Comparison of ENCODE assay signal across 24 mouse cellular contexts in the genomic region with DNA sequence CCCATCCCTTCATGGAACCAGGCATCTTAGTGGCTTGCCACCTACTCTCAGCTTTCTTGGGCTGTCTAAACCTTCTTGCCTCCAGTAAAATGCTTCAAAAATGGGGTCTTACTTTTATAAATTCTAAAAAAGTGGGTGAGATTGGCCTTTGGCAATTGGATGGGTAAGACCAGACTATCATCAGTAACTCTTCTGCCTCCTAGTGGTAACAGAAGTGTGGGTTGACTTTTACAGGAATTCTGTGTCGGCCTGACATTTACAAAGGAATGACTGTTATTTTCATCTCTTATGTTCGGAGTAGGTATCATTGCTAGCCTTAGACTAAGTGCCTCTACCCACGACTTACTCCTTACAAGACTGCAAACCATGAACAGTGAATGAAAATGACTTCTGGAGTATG.
DNase-seq lines count a peak whose midpoint lies in the region; ATAC-seq and TF ChIP-seq lines count a peak whose summit lies in the region.
"Had no signal": no experiment of that assay in that cellular context is flagged by ENCODE, and none has a peak within 500 bp of the region (broad histone marks: within the 10 kb centered on the region; RNA-seq: fewer than 3 reads in every experiment).

No protein-coding gene starts in this region.

- WGBS in intestine, postnatal 0 days = 61% methylated on average over 3 of the region's 3 CpGs
- WGBS in intestine, embryonic 16.5 days = 72% methylated on average over 3 of the region's 3 CpGs
- WGBS in lung, postnatal 0 days = 58% methylated on average over 3 of the region's 3 CpGs
- 62% methylated on average over 3 of the region's 3 CpGs for WGBS in stomach, postnatal 0 days

- no peaks in the 10 kb centered on the region for H3K9me3 ChIP-seq in intestine, postnatal 0 days (ENCODE audit: control insufficient read depth)
- no peaks in the 10 kb centered on the region for H3K9me3 ChIP-seq in intestine, embryonic 16.5 days (ENCODE audit: control insufficient read depth, low read length)
- no peaks in the 10 kb centered on the region for H3K9me3 ChIP-seq in lung, postnatal 0 days (ENCODE audit: low read length)
- no peaks in the 10 kb centered on the region for H3K9me3 ChIP-seq in stomach, postnatal 0 days (ENCODE audit: control insufficient read depth, low read length)
- H3K9me3 ChIP-seq: forebrain, embryonic 10.5 days; hindbrain, embryonic 15.5 days; limb, embryonic 15.5 days; midbrain, embryonic 10.5 days; stomach, embryonic 15.5 days had no signal

- TF ChIP-seq CTCF in intestine, postnatal 0 days (IDR thresholded peaks at IDR 0.05; ENCODE audit: low read depth) = peak; percentile 52
- TF ChIP-seq CTCF in lung, postnatal 0 days (IDR thresholded peaks at IDR 0.05) = peak; percentile 28
- TF ChIP-seq CTCF in stomach, postnatal 0 days (IDR thresholded peaks at IDR 0.05; ENCODE audit: low read depth) = peak; percentile 47

- H3K4me3 ChIP-seq in intestine, postnatal 0 days (ENCODE audit: low read depth, low read length) = no peak overlapping the region
- H3K4me3 ChIP-seq in intestine, embryonic 16.5 days (ENCODE audit: low read length) = no peak overlapping the region
- H3K4me3 ChIP-seq in lung, postnatal 0 days (ENCODE audit: low read depth, low read length) = no peak overlapping the region
- H3K4me3 ChIP-seq in stomach, postnatal 0 days (ENCODE audit: low read depth, low read length) = no peak overlapping the region
- H3K4me3 ChIP-seq: forebrain, embryonic 10.5 days; hindbrain, embryonic 15.5 days; limb, embryonic 15.5 days; midbrain, embryonic 10.5 days; stomach, embryonic 15.5 days had no signal

- no peak overlapping the region for H3K27ac ChIP-seq in intestine, postnatal 0 days (ENCODE audit: low read depth, low read length)
- no peak overlapping the region for H3K27ac ChIP-seq in intestine, embryonic 16.5 days (ENCODE audit: low read length)
- H3K27ac ChIP-seq in lung, postnatal 0 days (ENCODE audit: low read length) = no peak overlapping the region
- H3K27ac ChIP-seq in stomach, postnatal 0 days (replicated peaks) = no peak overlapping the region
- H3K27ac ChIP-seq: forebrain, embryonic 10.5 days; hindbrain, embryonic 15.5 days; limb, embryonic 15.5 days; liver, embryonic 14.5 days; midbrain, embryonic 10.5 days; stomach, embryonic 15.5 days had no signal

- no peak overlapping the region for H3K4me2 ChIP-seq in intestine, postnatal 0 days (replicated peaks; ENCODE audit: low read depth)
- no peak overlapping the region for H3K4me2 ChIP-seq in intestine, embryonic 16.5 days (ENCODE audit: low read depth, low read length)
- no peak overlapping the region for H3K4me2 ChIP-seq in lung, postnatal 0 days (replicated peaks; ENCODE audit: low read depth, low read length)
- no peak overlapping the region for H3K4me2 ChIP-seq in stomach, postnatal 0 days (replicated peaks; ENCODE audit: low read depth)
- H3K4me2 ChIP-seq: hindbrain, embryonic 15.5 days; limb, embryonic 15.5 days; lung, embryonic 14.5 days; stomach, embryonic 15.5 days had no signal

- no peaks in the 10 kb centered on the region for H3K27me3 ChIP-seq in intestine, postnatal 0 days (replicated peaks; ENCODE audit: control insufficient read depth, insufficient read depth, low read length)
- no peaks in the 10 kb centered on the region for H3K27me3 ChIP-seq in intestine, embryonic 16.5 days (replicated peaks; ENCODE audit: control insufficient read depth, insufficient read depth, low read length)
- H3K27me3 ChIP-seq in lung, postnatal 0 days (replicated peaks; ENCODE audit: insufficient read depth, low read length) = no peaks in the 10 kb centered on the region
- no peaks in the 10 kb centered on the region for H3K27me3 ChIP-seq in stomach, postnatal 0 days (ENCODE audit: control insufficient read depth, insufficient read depth, low read length)
- H3K27me3 ChIP-seq: limb, embryonic 15.5 days; stomach, embryonic 15.5 days had no signal

- H3K9ac ChIP-seq in intestine, postnatal 0 days (ENCODE audit: low read depth, low read length) = no peak overlapping the region
- no peak overlapping the region for H3K9ac ChIP-seq in intestine, embryonic 16.5 days (ENCODE audit: low read depth, low read length)
- no peak overlapping the region for H3K9ac ChIP-seq in lung, postnatal 0 days (replicated peaks; ENCODE audit: low read depth)
- H3K9ac ChIP-seq in stomach, postnatal 0 days (ENCODE audit: low read length) = no peak overlapping the region
- H3K9ac ChIP-seq: hindbrain, embryonic 15.5 days; limb, embryonic 15.5 days; liver, embryonic 14.5 days; lung, embryonic 14.5 days; stomach, embryonic 15.5 days had no signal

- no peaks in the 10 kb centered on the region for H3K36me3 ChIP-seq in intestine, postnatal 0 days (ENCODE audit: control insufficient read depth, insufficient read depth)
- no peaks in the 10 kb centered on the region for H3K36me3 ChIP-seq in intestine, embryonic 16.5 days (ENCODE audit: control insufficient read depth, insufficient read depth, low read length)
- H3K36me3 ChIP-seq in lung, postnatal 0 days (ENCODE audit: insufficient read depth, low read length) = no peaks in the 10 kb centered on the region
- no peaks in the 10 kb centered on the region for H3K36me3 ChIP-seq in stomach, postnatal 0 days (ENCODE audit: control insufficient read depth, insufficient read depth, low read length)
- H3K36me3 ChIP-seq: forebrain, embryonic 10.5 days; hindbrain, embryonic 15.5 days; limb, embryonic 15.5 days; midbrain, embryonic 10.5 days; stomach, embryonic 15.5 days had no signal

- no peak for DNase-seq in lung, postnatal 0 days (ENCODE audit: low spot score)
- no peak for DNase-seq in lung, postnatal 25 days (ENCODE audit: low spot score)
- peak; percentile 15 for DNase-seq in ES-CJ7 (ENCODE audit: low read depth, low spot score)
- no peak for DNase-seq in stomach, postnatal 0 days (ENCODE audit: low spot score)
- DNase-seq in layer of hippocampus, adult 8-10 months (ENCODE audit: low spot score in 2 of 2) = no peak
- DNase-seq: adrenal gland, postnatal 14 days; cerebellum, adult 9-10 months; gastrocnemius, postnatal 36 days; kidney, postnatal 14 days; layer of hippocampus, adult 9-11 months; left cerebral cortex, postnatal 4 days; lung, embryonic 14.5 days; right cerebral cortex, postnatal 4 days; thymus, adult 18-20 months; thymus, postnatal 36 days had no signal

- no peak for ATAC-seq in intestine, postnatal 0 days
- ATAC-seq in intestine, embryonic 16.5 days = no peak
- ATAC-seq in lung, postnatal 0 days = no peak
- ATAC-seq in stomach, postnatal 0 days (ENCODE audit: low FRiP score, low TSS enrichment) = no peak
- ATAC-seq: forebrain, embryonic 16.5 days had no signal

- no peak for TF ChIP-seq EP300 in lung, postnatal 0 days (IDR thresholded peaks at IDR 0.05)
- no peak for TF ChIP-seq EP300 in stomach, postnatal 0 days (optimal IDR thresholded peaks at IDR 0.05)

- H3K4me1 ChIP-seq in intestine, postnatal 0 days (replicated peaks; ENCODE audit: control insufficient read depth, insufficient read depth, low read length) = no peaks in the 10 kb centered on the region
- H3K4me1 ChIP-seq in intestine, embryonic 16.5 days (ENCODE audit: control insufficient read depth, insufficient read depth, low read length) = no peaks in the 10 kb centered on the region
- no peaks in the 10 kb centered on the region for H3K4me1 ChIP-seq in lung, postnatal 0 days (ENCODE audit: insufficient read depth, low read depth, low read length)
- no peaks in the 10 kb centered on the region for H3K4me1 ChIP-seq in stomach, postnatal 0 days (replicated peaks; ENCODE audit: control insufficient read depth, insufficient read depth)
- H3K4me1 ChIP-seq: forebrain, embryonic 10.5 days; hindbrain, embryonic 15.5 days; limb, embryonic 15.5 days; midbrain, embryonic 10.5 days; stomach, embryonic 15.5 days had no signal
